Mouse (Mus musculus) CH12.LX (cell line): ENCODE data around the gene Timp2. TPM values are rescaled to one million over a fixed set of nuclear protein-coding genes. Genes with fewer than 3 reads are reported as not detected.

ENCODE experiments used
- DNase-seq: peaks from one replicate; pipeline ENCODE4 v3.0.0-alpha.2; 2013; ENCODE audit errors: extremely low read depth
- H3K27ac ChIP-seq: 2 replicates; pipeline ENCODE4 v1.5.1; 2012; ENCODE audit warnings: low read depth, mild to moderate bottlenecking, control low read depth, moderate library complexity; ENCODE audit not compliant: insufficient read depth
- H3K27me3 ChIP-seq: replicated peaks from 2 replicates; pipeline ENCODE3; 2012; ENCODE audit warnings: inconsistent platforms
- H3K36me3 ChIP-seq, 2 experiments: replicated peaks in 1 of 2; 2 replicates each; pipeline versions ENCODE3 to v1.6.1; 2012; ENCODE audit warnings: inconsistent platforms in 1 of 2, low read length in 1 of 2, mild to moderate bottlenecking in 1 of 2, mixed read lengths in 1 of 2, moderate library complexity in 1 of 2; ENCODE audit not compliant: control insufficient read depth in 1 of 2, insufficient read depth in 1 of 2
- H3K4me1 ChIP-seq, 2 experiments: 2 replicates each; pipeline ENCODE4 v1.6.1; 2012; ENCODE audit warnings: inconsistent platforms in 1 of 2, moderate library complexity in 1 of 2; ENCODE audit not compliant: insufficient read depth in 2 of 2, control insufficient read depth in 1 of 2
- H3K4me2 ChIP-seq: 2 replicates; pipeline ENCODE4 v1.6.1; 2012; ENCODE audit warnings: low read depth, mild to moderate bottlenecking, control low read depth; ENCODE audit not compliant: poor library complexity, insufficient read depth, severe bottlenecking
- H3K4me3 ChIP-seq, 3 experiments: fragments of 150-350 bp in 1 of 3; sonication (generic) in 1 of 3; replicated peaks in 1 of 3; 2 replicates each; pipeline versions ENCODE3 to v1.5.1; 2011 to 2012; ENCODE audit warnings: low read depth in 2 of 3, low read length in 2 of 3, mild to moderate bottlenecking in 2 of 3, moderate library complexity in 2 of 3, control low read depth in 1 of 3, improper control_type of control experiment in 1 of 3, inconsistent platforms in 1 of 3, mixed read lengths in 1 of 3; ENCODE audit not compliant: poor library complexity in 1 of 3
- H3K79me2 ChIP-seq: replicated peaks from 2 replicates; pipeline ENCODE4 v1.6.1; 2012; ENCODE audit warnings: mild to moderate bottlenecking, moderate library complexity; ENCODE audit not compliant: control insufficient read depth, poor library complexity, insufficient read depth, severe bottlenecking; ENCODE audit errors: extremely low read depth
- H3K9ac ChIP-seq: 2 replicates; pipeline ENCODE4 v1.6.1; 2012; ENCODE audit warnings: low read depth, mild to moderate bottlenecking, control low read depth, moderate library complexity; ENCODE audit not compliant: insufficient read depth
- H3K9me3 ChIP-seq: replicated peaks from 2 replicates; pipeline ENCODE3; 2012; ENCODE audit warnings: low read length, inconsistent platforms, mixed read lengths
- BHLHE40 ChIP-seq: IDR thresholded peaks from 2 replicates; pipeline ENCODE4 v1.6.1; 2011; ENCODE audit warnings: mild to moderate bottlenecking, low read depth, low read length, improper control_type of control experiment
- CHD1 ChIP-seq: IDR thresholded peaks from 2 replicates; pipeline ENCODE4 v1.6.1; 2012; ENCODE audit warnings: low read depth, low read length, improper control_type of control experiment, inconsistent platforms
- CTCF ChIP-seq, 2 experiments: IDR thresholded peaks in 1 of 2; conservative IDR thresholded peaks in 1 of 2; 2 replicates each; pipeline ENCODE4 v1.5.1; 2011 to 2012; ENCODE audit warnings: low read depth in 2 of 2, low read length in 2 of 2, improper control_type of control experiment in 1 of 2, inconsistent platforms in 1 of 2, mild to moderate bottlenecking in 1 of 2, moderate library complexity in 1 of 2
- ELF1 ChIP-seq: IDR thresholded peaks from 2 replicates; pipeline ENCODE4 v1.6.1; 2014; ENCODE audit warnings: low read depth, mild to moderate bottlenecking, inconsistent platforms, low read length, improper control_type of control experiment
- GABPA ChIP-seq: IDR thresholded peaks from 2 replicates; pipeline ENCODE4 v1.6.1; 2012; ENCODE audit warnings: low read depth, low read length, improper control_type of control experiment, inconsistent platforms; ENCODE audit not compliant: insufficient replicate concordance
- HCFC1 ChIP-seq: IDR thresholded peaks from 2 replicates; pipeline ENCODE4 v1.6.1; 2012; ENCODE audit warnings: low read depth, mild to moderate bottlenecking, inconsistent platforms, low read length, improper control_type of control experiment
- JUN ChIP-seq: IDR thresholded peaks from 2 replicates; pipeline ENCODE4 v1.6.1; 2011; ENCODE audit warnings: low read depth, mild to moderate bottlenecking, low read length, improper control_type of control experiment, moderate library complexity; ENCODE audit not compliant: insufficient read depth
- JUND ChIP-seq: conservative IDR thresholded peaks from 2 replicates; pipeline ENCODE4 v1.6.1; 2011; ENCODE audit warnings: low read depth, low read length, improper control_type of control experiment
- KAT2A ChIP-seq: IDR thresholded peaks from 2 replicates; pipeline ENCODE4 v1.6.1; 2012; ENCODE audit warnings: low read length, improper control_type of control experiment, inconsistent platforms; ENCODE audit not compliant: insufficient replicate concordance
- MAFK ChIP-seq: IDR thresholded peaks from 2 replicates; pipeline ENCODE4 v1.6.1; 2011; ENCODE audit warnings: low read length, improper control_type of control experiment; ENCODE audit not compliant: insufficient replicate concordance
- MAX ChIP-seq: IDR thresholded peaks from 2 replicates; pipeline ENCODE4 v1.6.1; 2011; ENCODE audit warnings: low read length, improper control_type of control experiment
- MAZ ChIP-seq: IDR thresholded peaks from 2 replicates; pipeline ENCODE4 v1.6.1; 2012; ENCODE audit warnings: low read depth, mild to moderate bottlenecking, inconsistent platforms, low read length, improper control_type of control experiment, moderate library complexity
- MXI1 ChIP-seq: IDR thresholded peaks from 2 replicates; pipeline ENCODE4 v1.6.1; 2011; ENCODE audit warnings: mild to moderate bottlenecking, low read depth, low read length, improper control_type of control experiment
- MYC ChIP-seq: IDR thresholded peaks from 2 replicates; pipeline ENCODE4 v1.6.1; 2011; ENCODE audit warnings: low read depth, mild to moderate bottlenecking, improper control_type of control experiment, low read length
- NELFE ChIP-seq: IDR thresholded peaks from 2 replicates; pipeline ENCODE4 v1.6.1; 2011; ENCODE audit warnings: low read depth, low read length, improper control_type of control experiment
- NRF1 ChIP-seq: IDR thresholded peaks from 2 replicates; pipeline ENCODE4 v1.6.1; 2014; ENCODE audit warnings: low read depth, mild to moderate bottlenecking, inconsistent platforms, low read length, improper control_type of control experiment, moderate library complexity
- PAX5 ChIP-seq: IDR thresholded peaks from 2 replicates; pipeline ENCODE4 v1.6.1; 2012; ENCODE audit warnings: low read length, inconsistent platforms, mixed read lengths
- POLR2A ChIP-seq: IDR thresholded peaks from 2 replicates; pipeline ENCODE4 v1.6.1; 2011; ENCODE audit warnings: low read depth, mild to moderate bottlenecking, improper control_type of control experiment, low read length
- POLR2AphosphoS2 ChIP-seq: IDR thresholded peaks from 2 replicates; pipeline ENCODE4 v1.6.1; 2011; ENCODE audit warnings: low read depth, low read length, improper control_type of control experiment
- RAD21 ChIP-seq: IDR thresholded peaks from 2 replicates; pipeline ENCODE4 v1.6.1; 2011; ENCODE audit warnings: low read depth, mild to moderate bottlenecking, low read length, improper control_type of control experiment, moderate library complexity
- SMC3 ChIP-seq: IDR thresholded peaks from 2 replicates; pipeline ENCODE4 v1.6.1; 2011; ENCODE audit warnings: low read depth, low read length, improper control_type of control experiment
- TBP ChIP-seq: conservative IDR thresholded peaks from 2 replicates; pipeline ENCODE4 v1.6.1; 2011; ENCODE audit warnings: low read depth, low read length, improper control_type of control experiment
- TCF12 ChIP-seq: IDR thresholded peaks from 2 replicates; pipeline ENCODE4 v1.6.1; 2014; ENCODE audit warnings: low read depth, mild to moderate bottlenecking, inconsistent platforms, low read length, improper control_type of control experiment
- USF1 ChIP-seq: IDR thresholded peaks from 2 replicates; pipeline ENCODE4 v1.6.1; 2014; ENCODE audit warnings: low read depth, mild to moderate bottlenecking, inconsistent platforms, low read length, improper control_type of control experiment
- ZC3H11A ChIP-seq: IDR thresholded peaks from 2 replicates; pipeline ENCODE4 v1.6.1; 2012; ENCODE audit warnings: low read depth, mild to moderate bottlenecking, inconsistent platforms, low read length, improper control_type of control experiment
- ZKSCAN1 ChIP-seq: IDR thresholded peaks from 2 replicates; pipeline ENCODE4 v1.6.1; 2012; ENCODE audit warnings: low read depth, inconsistent platforms, low read length, improper control_type of control experiment, borderline replicate concordance
- ZNF384 ChIP-seq: IDR thresholded peaks from 2 replicates; pipeline ENCODE4 v1.6.1; 2012; ENCODE audit warnings: low read depth, low read length, improper control_type of control experiment, inconsistent platforms
- dilution Hi-C: fragments of 300-500 bp; cut with MboI; formaldehyde crosslinking; loops from 2 replicates; pipeline ENCODE4 v1.14.3; 2020; ENCODE audit warnings: low sequenced_read_pairs; ENCODE audit not compliant: extremely low pct_unique_long_range_greater_than_20kb, extremely low pct_ligation_motif_present
- in situ Hi-C: fragments of 300-500 bp; cut with MboI; formaldehyde crosslinking; loops from 3 replicates; pipeline ENCODE4 v1.14.3; 2019; ENCODE audit warnings: low sequenced_read_pairs, low pct_ligation_motif_present, low pct_unique_long_range_greater_than_20kb, mixed read lengths
- polyA plus RNA-seq: library from polyadenylated mRNA; unstranded; fragments of >175 nt; gene quantifications from 2 replicates; pipeline ENCODE4 v1.2.1, GENCODE M21; 2012; ENCODE audit warnings: low read depth; ENCODE audit not compliant: insufficient read length
- total RNA-seq, 2 experiments: library from RNA; depleted of rRNA; stranded (reverse); fragments of 300-350 nt in 1 of 2; fragments of >200 nt in 1 of 2; gene quantifications; 2 replicates each; pipeline ENCODE4 v1.2.3; 2012 to 2014

Gene Timp2
- total and polyA plus RNA-seq, 3 experiments: 0.34 TPM; not detected in 2

DNA sequence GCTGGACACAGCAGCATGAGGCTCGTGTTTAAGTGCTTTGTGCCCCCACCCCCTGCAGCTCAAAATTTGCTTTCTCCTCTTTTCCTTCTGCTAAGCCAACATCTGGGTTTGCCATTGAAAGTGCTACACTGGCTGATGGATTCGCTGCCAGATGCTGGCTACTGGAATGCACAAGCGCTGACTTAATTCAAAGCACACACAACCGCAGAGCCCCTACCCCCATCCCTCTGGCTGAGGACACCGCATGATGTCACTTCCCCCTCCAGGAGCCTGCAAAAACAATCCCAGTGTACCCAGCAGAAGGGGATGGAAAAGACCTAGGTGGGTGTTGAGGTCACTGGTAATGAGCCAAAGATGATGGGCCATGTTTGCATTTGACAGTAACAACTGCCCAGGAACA, 31.0 kb downstream of the Timp2 start:
- H3K4me2 ChIP-seq: no peak overlapping the region
- H3K27me3 ChIP-seq: peaks cover 81% of the 10 kb centered on the region
- dilution Hi-C loops: no loop called here
- no peak overlapping the region for H3K27ac ChIP-seq
- in situ Hi-C loops: no loop called here
- no peak overlapping the region for H3K9ac ChIP-seq
- no peaks in the 10 kb centered on the region for H3K4me1 ChIP-seq
- TF ChIP-seq ZKSCAN1 (no peak), BHLHE40 (no peak), MAFK (no peak), KAT2A (no peak), CTCF (conservative IDR thresholded peaks at IDR 0.05 in 1 of 2, IDR thresholded peaks at IDR 0.05 in 1 of 2; ENCODE audit: low read depth in 2 of 2, low read length in 2 of 2) (no peak), ZNF384 (no peak), POLR2AphosphoS2 (no peak), USF1 (no peak), RAD21 (no peak), CHD1 (no peak), POLR2A (no peak), TBP (no peak), GABPA (no peak), PAX5 (no peak)
- H3K79me2 ChIP-seq: no peaks in the 10 kb centered on the region
- no peak for DNase-seq
- H3K9me3 ChIP-seq: peaks cover 5% of the 10 kb centered on the region
- H3K4me3 ChIP-seq: no peak overlapping the region
- no peaks in the 10 kb centered on the region for H3K36me3 ChIP-seq

DNA sequence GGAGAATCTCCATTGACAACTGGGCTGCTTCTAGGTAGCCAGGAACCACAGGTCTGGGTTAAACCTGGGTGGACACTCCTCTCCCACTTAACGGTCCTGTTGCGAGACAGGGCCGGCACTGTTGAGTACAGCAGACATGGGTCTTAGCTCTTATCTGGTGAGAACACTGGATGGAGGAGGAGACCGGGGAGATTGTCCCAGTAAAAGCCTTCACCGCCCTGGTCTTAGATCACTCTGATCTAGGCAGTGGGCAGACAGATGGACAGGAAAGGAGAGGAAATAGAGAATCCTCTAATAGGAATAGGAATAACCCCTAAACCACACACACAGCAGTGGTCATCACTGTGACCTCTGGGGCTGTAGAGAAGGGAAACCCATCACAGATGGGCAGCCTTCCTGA, 31.6 kb downstream of the Timp2 start:
- Histone ChIP-seq H3K27ac (no peak overlapping the region), H3K27me3 (peaks cover 86% of the 10 kb centered on the region), H3K9me3 (peaks cover 3% of the 10 kb centered on the region), H3K36me3 (no peaks in the 10 kb centered on the region), H3K4me3 (no peak overlapping the region), H3K79me2 (no peaks in the 10 kb centered on the region), H3K4me2 (no peak overlapping the region), H3K4me1 (no peaks in the 10 kb centered on the region), H3K9ac (no peak overlapping the region)
- dilution Hi-C loops: no loop called here
- no peak for DNase-seq
- in situ Hi-C loops: no loop called here
- TF ChIP-seq JUND (no peak), MAZ (no peak), ELF1 (no peak), ZKSCAN1 (no peak), NRF1 (no peak), MYC (no peak), ZC3H11A (no peak), MXI1 (no peak), SMC3 (no peak), NELFE (no peak), ZNF384 (no peak), PAX5 (no peak), HCFC1 (no peak), MAX (no peak), TCF12 (no peak), CTCF (conservative IDR thresholded peaks at IDR 0.05 in 1 of 2, IDR thresholded peaks at IDR 0.05 in 1 of 2; ENCODE audit: low read depth in 2 of 2, low read length in 2 of 2) (no peak), JUN (no peak), POLR2AphosphoS2 (no peak), USF1 (no peak), MAFK (no peak)
